Mouse (Mus musculus) heart, adult 2 months (tissue): Measurements from ENCODE around the gene Wdcp.

Experiments used
- CTCF ChIP-seq: fragments of 200-600 bp; IDR thresholded peaks from 2 replicates; pipeline ENCODE4 v1.8.1; 2022; ENCODE audit warnings: antibody characterized with exemption, mild to moderate bottlenecking, moderate library complexity
- EP300 ChIP-seq: fragments of 200-500 bp; IDR thresholded peaks from 2 replicates; pipeline ENCODE4 v1.6.1; 2011; ENCODE audit warnings: low read depth, low read length, control low read depth; ENCODE audit not compliant: insufficient read depth
- POLR2A ChIP-seq: fragments of 200-500 bp; IDR thresholded peaks from 2 replicates; pipeline ENCODE4 v1.6.1; 2011; ENCODE audit warnings: mild to moderate bottlenecking, low read depth, low read length, control low read depth; ENCODE audit not compliant: insufficient read depth

GRCm38 (mm10) chr12:4840010-4840409, 3.1 kb upstream of the Wdcp start:
- TF ChIP-seq POLR2A (no peak), EP300 (no peak), CTCF (no peak)
